Mouse (Mus musculus) forebrain, postnatal 0 days (tissue): ENCODE results near the gene Crocc. TPM values are rescaled to one million over a fixed set of nuclear protein-coding genes. Genes with fewer than 3 reads are reported as not detected.

Experiments
- ATAC-seq: fragments of 200-750 bp; cut with Nextera tagmentation; 2 replicates; pipeline ENCODE4 v1.8.0; 2017; ENCODE audit warnings: mild to moderate bottlenecking, moderate library complexity
- DNase-seq: peaks from one replicate; pipeline ENCODE4 v3.0.0-alpha.2; 2015
- H3K27ac ChIP-seq: fragments of 300-500 bp; sonication (generic); 2 replicates; pipeline ENCODE4 v1.5.1; 2014; ENCODE audit warnings: low read depth, mild to moderate bottlenecking, antibody characterized with exemption, low read length, moderate library complexity, mixed read lengths
- H3K27me3 ChIP-seq: fragments of 300-500 bp; sonication (generic); 2 replicates; pipeline ENCODE4 v1.6.1; 2014; ENCODE audit warnings: mild to moderate bottlenecking, low read length, mixed read lengths; ENCODE audit not compliant: insufficient read depth
- H3K36me3 ChIP-seq: fragments of 300-500 bp; sonication (generic); 2 replicates; pipeline ENCODE4 v1.6.1; 2014; ENCODE audit warnings: mild to moderate bottlenecking, moderate library complexity; ENCODE audit not compliant: insufficient read depth
- H3K4me1 ChIP-seq: fragments of 300-500 bp; sonication (generic); 2 replicates; pipeline ENCODE4 v1.6.1; 2014; ENCODE audit warnings: antibody characterized with exemption; ENCODE audit not compliant: insufficient read depth
- H3K4me2 ChIP-seq: fragments of 300-500 bp; sonication (generic); 2 replicates; pipeline ENCODE4 v1.6.1; 2014; ENCODE audit warnings: low read depth, mild to moderate bottlenecking, moderate library complexity
- H3K4me3 ChIP-seq: fragments of 300-500 bp; sonication (generic); 2 replicates; pipeline ENCODE4 v1.5.1; 2014; ENCODE audit warnings: low read depth, low read length, mixed read lengths
- H3K9ac ChIP-seq: fragments of 300-500 bp; sonication (generic); 2 replicates; pipeline ENCODE4 v1.6.1; 2014; ENCODE audit warnings: mild to moderate bottlenecking
- H3K9me3 ChIP-seq: fragments of 300-500 bp; sonication (generic); 2 replicates; pipeline ENCODE4 v1.6.1; 2016; ENCODE audit warnings: low read length
- CTCF ChIP-seq: sonication (generic); IDR thresholded peaks from 2 replicates; pipeline ENCODE4 v1.5.1; 2016; ENCODE audit warnings: antibody characterized with exemption, control low read depth, low read depth
- WGBS: fragments of 180-500 bp; shearing (Covaris S2); extraction: QIAGEN DNeasy Blood & Tissue Kit; methylation state at CpG from one replicate; pipeline ENCODE4 v1.1.7; 2014; 5-methylcytosine and 5-hydroxymethylcytosine counted together
- polyA plus RNA-seq: library from polyadenylated mRNA; unstranded; fragments of >200 nt; fragmentation: Nextera tagmentation; extraction: Ambion mirVana; gene quantifications from 2 replicates; pipeline ENCODE4 v1.2.1, GENCODE M21; 2015
- total RNA-seq: library from RNA; depleted of rRNA; stranded (reverse); fragments of >200 nt; gene quantifications from 2 replicates; pipeline ENCODE4 v1.2.3, GENCODE M21; 2014

Gene Crocc
- total and polyA plus RNA-seq, 2 experiments from 2014 or later, result 3.8 to 43.0 TPM

DNA sequence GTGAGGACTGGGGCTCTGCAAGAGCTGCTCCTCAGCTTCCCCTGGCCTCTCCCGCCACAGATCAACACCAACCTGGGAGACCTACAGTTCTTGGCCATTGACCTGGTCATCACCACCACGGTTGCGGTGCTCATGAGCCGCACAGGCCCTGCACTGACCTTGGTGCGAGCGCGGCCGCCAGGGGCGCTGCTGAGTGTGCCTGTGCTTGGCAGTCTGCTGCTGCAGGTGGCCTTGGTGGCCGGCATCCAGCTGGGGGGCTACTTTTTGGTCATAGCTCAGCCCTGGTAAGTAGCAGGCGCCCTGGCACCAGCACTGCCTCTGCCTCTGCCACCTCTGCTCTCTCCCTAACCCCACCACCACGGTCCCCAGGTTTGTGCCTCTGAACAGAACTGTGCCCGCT lies 54.4 kb downstream of the Crocc start:
- WGBS, result 91% methylated on average over 13 of the region's 13 CpGs
- no peak for DNase-seq
- Histone ChIP-seq H3K9me3 (no peaks in the 10 kb centered on the region), H3K4me2 (no peak overlapping the region), H3K9ac (no peak overlapping the region), H3K27ac (no peak overlapping the region), H3K4me3 (no peak overlapping the region), H3K4me1 (peaks cover 5% of the 10 kb centered on the region; the same call in 1 of the 2 replicates), H3K36me3 (peaks cover 76% of the 10 kb centered on the region), H3K27me3 (no peaks in the 10 kb centered on the region)
- TF ChIP-seq CTCF, result peak; percentile 49
- ATAC-seq, result no peak

DNA sequence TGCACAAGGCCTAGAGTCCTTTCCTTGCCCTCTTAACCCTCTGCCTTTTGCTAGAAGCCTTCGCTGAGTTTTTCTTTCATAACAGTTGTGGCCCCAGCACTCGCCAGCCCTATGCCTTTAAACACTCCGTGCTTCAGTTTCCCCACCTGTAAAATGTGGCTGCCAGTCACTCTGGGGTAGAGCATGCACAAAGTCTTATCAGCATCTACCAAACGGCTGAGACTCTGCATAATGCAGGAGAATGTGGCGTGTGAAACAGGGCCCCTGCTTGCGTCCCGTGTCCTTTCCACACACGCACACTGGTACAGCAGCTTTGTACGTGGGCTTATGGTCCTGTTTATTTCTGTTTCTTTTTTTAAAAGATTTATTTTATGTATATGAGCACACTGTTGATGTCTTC lies 63.5 kb downstream of the Crocc start:
- no peak for ATAC-seq
- Histone ChIP-seq H3K27me3 (no peaks in the 10 kb centered on the region), H3K27ac (no peak overlapping the region), H3K4me3 (no peak overlapping the region), H3K9ac (no peak overlapping the region), H3K4me2 (no peak overlapping the region), H3K36me3 (peaks cover 94% of the 10 kb centered on the region), H3K4me1 (no peaks in the 10 kb centered on the region), H3K9me3 (no peaks in the 10 kb centered on the region)
- 94% methylated on average over 9 of the region's 9 CpGs for WGBS
- no peak for TF ChIP-seq CTCF
- no peak for DNase-seq

DNA sequence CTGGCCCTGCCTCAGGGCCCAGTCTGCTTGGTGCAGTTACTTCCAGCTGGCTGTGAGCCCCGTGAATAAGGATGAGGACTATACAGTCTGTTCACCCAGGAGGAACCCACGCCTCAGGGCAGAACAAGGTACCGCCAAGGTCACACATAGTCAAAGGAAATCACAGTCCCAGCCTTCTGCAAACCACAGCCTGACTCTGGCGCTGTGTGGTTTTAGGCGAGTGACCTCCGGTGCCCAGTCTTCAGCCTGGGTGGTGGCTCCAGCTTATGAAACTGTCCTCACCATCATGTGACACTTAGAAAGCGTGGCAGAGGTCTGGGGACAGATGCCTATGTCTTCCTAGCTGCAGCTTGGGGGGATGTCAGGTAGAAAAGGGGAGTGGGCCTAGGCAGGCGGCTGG lies 64.5 kb downstream of the Crocc start:
- Histone ChIP-seq H3K27me3 (no peaks in the 10 kb centered on the region), H3K36me3 (peaks cover 84% of the 10 kb centered on the region), H3K9ac (no peak overlapping the region), H3K4me1 (no peaks in the 10 kb centered on the region), H3K27ac (no peak overlapping the region), H3K4me2 (no peak overlapping the region), H3K9me3 (no peaks in the 10 kb centered on the region), H3K4me3 (no peak overlapping the region)
- TF ChIP-seq CTCF, result no peak
- ATAC-seq (no peak), DNase-seq (no peak)
- 88% methylated on average over 8 of the region's 8 CpGs for WGBS

DNA sequence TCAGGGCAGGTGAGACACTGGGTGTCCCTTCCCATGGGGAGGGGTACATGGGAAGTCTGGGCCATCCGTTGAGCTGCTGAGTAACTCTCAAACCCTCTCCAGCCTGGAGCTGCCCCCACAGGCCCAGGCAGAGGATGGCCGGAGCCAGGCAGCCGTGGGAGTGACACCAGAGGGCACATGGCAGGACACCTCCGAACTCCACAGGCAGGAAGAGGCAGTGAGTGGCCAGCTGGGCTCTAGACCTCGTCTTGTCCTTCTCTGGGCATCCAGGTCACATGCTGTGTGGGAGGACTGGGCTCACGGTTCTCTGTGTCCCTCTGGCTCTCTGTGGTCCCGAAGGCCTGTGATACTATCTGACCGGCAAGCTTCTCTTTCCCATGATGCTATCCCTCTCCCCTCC lies 66.5 kb downstream of the Crocc start:
- no peak overlapping the region for H3K9ac ChIP-seq
- TF ChIP-seq CTCF, result no peak
- 87% methylated on average over 8 of the region's 8 CpGs for WGBS
- H3K4me3 ChIP-seq, result no peak overlapping the region
- H3K9me3 ChIP-seq, result no peaks in the 10 kb centered on the region
- no peak for ATAC-seq
- H3K27me3 ChIP-seq, result no peaks in the 10 kb centered on the region
- no peak for DNase-seq
- no peak overlapping the region for H3K27ac ChIP-seq
- H3K4me1 ChIP-seq, result peaks cover under 1% of the 10 kb centered on the region; the same call in 1 of the 2 replicates
- H3K36me3 ChIP-seq, result peaks cover 71% of the 10 kb centered on the region
- H3K4me2 ChIP-seq, result no peak overlapping the region

DNA sequence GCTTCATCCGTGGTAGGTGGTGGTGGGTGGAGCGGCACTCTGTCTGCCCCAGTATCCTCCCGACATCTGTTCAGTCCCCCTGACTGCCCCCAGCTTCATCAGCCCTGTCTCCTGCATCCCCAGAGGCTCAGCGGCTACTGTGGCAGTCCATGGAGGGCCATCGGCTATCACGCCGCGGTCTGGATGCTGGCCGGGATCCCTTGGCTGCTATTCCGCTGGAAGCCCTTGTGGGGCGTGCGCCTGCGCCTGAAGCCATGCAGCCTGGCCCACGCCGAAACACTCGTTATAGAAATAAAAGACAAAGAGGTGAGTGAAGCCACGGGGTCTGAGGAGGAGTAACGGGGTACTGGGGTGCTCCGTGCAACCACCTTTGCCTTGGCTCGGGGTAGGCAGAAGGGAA lies 68.1 kb downstream of the Crocc start:
- no peak for ATAC-seq
- WGBS, result 74% methylated on average over 20 of the region's 20 CpGs
- Histone ChIP-seq H3K9me3 (no peaks in the 10 kb centered on the region), H3K27ac (no peak overlapping the region), H3K27me3 (no peaks in the 10 kb centered on the region), H3K36me3 (peaks cover 59% of the 10 kb centered on the region), H3K4me3 (no peak overlapping the region), H3K4me2 (no peak overlapping the region), H3K4me1 (peaks cover 15% of the 10 kb centered on the region), H3K9ac (no peak overlapping the region)
- no peak for DNase-seq
- no peak for TF ChIP-seq CTCF

DNA sequence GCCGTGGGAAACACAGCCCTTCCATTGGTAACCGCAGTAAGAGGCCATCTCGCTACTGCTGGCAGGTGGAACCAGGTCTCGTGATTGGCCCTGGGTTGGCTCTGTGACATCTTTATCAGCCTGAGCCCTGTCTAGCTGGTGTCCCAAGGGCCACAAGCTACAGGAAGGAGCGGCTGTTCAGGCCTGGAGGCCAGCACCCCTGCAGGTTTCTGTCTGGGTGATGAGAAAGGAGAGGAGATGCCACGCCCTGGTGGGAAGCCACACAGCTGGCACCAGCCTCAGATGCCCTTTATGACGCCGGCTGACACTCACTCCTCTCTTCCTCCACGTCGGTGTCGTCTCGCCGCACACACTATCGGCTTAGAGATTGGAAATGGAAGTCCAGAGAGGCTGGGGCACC lies 70.9 kb downstream of the Crocc start:
- peaks cover 15% of the 10 kb centered on the region for H3K4me1 ChIP-seq
- H3K36me3 ChIP-seq, result peaks cover 31% of the 10 kb centered on the region
- WGBS, result 93% methylated on average over 14 of the region's 14 CpGs
- H3K9ac ChIP-seq, result no peak overlapping the region
- no peak for ATAC-seq
- H3K9me3 ChIP-seq, result no peaks in the 10 kb centered on the region
- H3K4me2 ChIP-seq, result no peak overlapping the region
- no peaks in the 10 kb centered on the region for H3K27me3 ChIP-seq
- H3K4me3 ChIP-seq, result no peak overlapping the region
- DNase-seq, result no peak
- TF ChIP-seq CTCF, result no peak
- H3K27ac ChIP-seq, result no peak overlapping the region

DNA sequence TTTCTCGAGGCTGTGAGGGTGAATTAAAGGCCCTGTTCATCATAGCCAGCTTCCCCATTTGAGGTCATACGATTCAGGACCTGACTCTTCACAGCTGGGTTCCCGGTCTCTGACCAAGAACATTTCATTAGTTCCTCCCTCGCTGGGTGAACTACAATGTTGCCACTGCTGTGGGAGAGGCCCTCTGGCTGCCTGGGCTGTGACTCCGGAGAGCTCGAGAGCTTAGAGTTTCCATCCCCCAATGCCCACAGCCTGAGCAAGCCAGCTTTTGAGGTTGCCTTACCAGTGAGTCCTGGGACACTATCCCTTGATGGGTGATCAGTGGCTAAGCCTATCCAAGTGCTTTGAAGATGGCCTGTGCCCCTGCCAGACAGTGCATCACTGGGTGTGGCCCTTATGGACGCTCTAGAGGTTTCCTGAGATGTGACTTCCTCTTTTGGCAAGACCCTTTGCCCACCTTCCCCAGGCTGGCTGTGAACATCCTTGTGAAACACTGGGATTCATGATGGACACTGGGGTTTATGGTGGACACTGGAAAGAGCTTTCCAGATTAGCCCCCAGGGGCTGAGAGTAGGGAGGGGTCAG lies 71.6 kb downstream of the Crocc start:
- 62% methylated on average over 7 of the region's 7 CpGs for WGBS
- no peak overlapping the region for H3K4me3 ChIP-seq
- DNase-seq, result no peak
- H3K4me2 ChIP-seq, result no peak overlapping the region; the same call in 1 of the 2 replicates
- no peaks in the 10 kb centered on the region for H3K27me3 ChIP-seq
- peaks cover 15% of the 10 kb centered on the region for H3K4me1 ChIP-seq
- 0 out of 2 replicates have a peak overlapping the region, but pooled peaks have one; percentile 3 for H3K9ac ChIP-seq
- ATAC-seq, result no peak
- H3K9me3 ChIP-seq, result no peaks in the 10 kb centered on the region
- peaks cover 25% of the 10 kb centered on the region for H3K36me3 ChIP-seq
- TF ChIP-seq CTCF, result no peak
- H3K27ac ChIP-seq, result no peak overlapping the region

DNA sequence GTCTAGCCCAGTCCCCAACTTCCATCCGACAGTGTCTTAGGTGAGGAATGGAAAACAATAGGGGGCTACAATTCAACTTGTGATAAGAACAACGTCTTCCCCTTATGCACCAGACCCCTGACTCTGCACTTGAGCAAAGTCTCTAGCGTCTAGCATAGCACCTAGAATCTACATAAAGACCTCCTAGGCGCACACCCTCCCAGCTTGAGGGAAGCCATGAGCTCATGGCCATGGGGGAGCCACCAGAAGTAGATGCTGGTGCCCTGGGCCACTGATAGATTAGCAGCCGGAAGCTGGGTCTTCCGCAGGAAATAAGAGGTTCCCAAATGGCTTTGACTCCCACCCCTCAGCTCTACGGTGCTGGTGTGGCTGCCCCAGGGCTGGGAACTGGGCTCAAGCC lies 72.9 kb downstream of the Crocc start:
- H3K4me1 ChIP-seq, result peaks cover 15% of the 10 kb centered on the region
- no peak for DNase-seq
- no peaks in the 10 kb centered on the region for H3K9me3 ChIP-seq
- peak overlapping the region; percentile 86 for H3K27ac ChIP-seq
- WGBS, result 31% methylated on average over 7 of the region's 7 CpGs
- H3K9ac ChIP-seq, result peak overlapping the region; percentile 94
- peak overlapping the region; percentile 77 for H3K4me2 ChIP-seq
- TF ChIP-seq CTCF, result no peak
- ATAC-seq, result peak; percentile 13; the same call in 1 of the 2 replicates
- peaks cover 12% of the 10 kb centered on the region for H3K36me3 ChIP-seq
- H3K27me3 ChIP-seq, result no peaks in the 10 kb centered on the region
- peak overlapping the region; percentile 86 for H3K4me3 ChIP-seq
